Mouse (Mus musculus): ENCODE results near the gene Tmem253.

DNA sequence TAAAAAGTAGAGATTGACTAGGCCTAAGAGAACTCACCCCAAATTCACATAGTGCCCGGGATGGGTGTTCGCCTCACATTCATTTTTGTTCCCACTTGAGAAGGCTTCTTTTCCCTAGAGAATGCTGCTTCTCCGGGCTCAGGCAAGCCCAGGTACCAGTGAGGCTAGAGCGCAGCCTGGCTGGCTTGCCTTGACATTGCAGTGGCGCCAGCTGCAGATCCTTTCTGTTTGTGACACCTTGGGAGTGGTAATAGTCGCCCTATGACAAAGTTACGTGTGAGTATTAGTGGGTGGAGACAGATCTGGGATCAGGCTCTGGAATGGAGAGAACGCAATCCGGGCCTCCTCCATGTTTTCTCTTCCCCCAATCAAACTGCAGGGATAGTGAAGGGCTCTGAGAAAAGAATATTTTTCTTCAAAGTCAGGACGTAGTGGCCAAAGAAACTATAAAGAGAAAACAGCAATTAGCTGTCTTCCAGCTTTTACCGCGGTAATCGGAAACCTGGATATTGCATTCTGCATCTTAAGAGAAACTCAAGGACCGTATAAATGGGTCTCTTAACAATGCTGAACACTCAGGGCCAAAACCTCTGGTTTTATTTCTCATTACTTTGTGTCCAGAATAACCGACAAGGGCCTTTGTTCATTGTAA is 5.2 kb downstream of the Tmem253 start, which contains the start of gene Zfp219:
- peak; percentile 87 for TF ChIP-seq CTCF (IDR thresholded peaks at IDR 0.05; ENCODE audit: low read depth)
- TF ChIP-seq EP300 (IDR thresholded peaks at IDR 0.05; ENCODE audit: low read depth) = peak; percentile 28

Measured in liver, postnatal 0 days (tissue).